Mouse (Mus musculus) stomach, postnatal 0 days (tissue): ENCODE measurements around the gene Ebp. TPM values are rescaled to one million over a fixed set of nuclear protein-coding genes. Genes with fewer than 3 reads are reported as not detected.

ENCODE experiments used
- ATAC-seq: fragments of 200-750 bp; cut with Nextera tagmentation; 2 replicates; pipeline ENCODE4 v1.8.0; 2017; ENCODE audit not compliant: low FRiP score, low TSS enrichment
- DNase-seq: peaks from one replicate; pipeline ENCODE4 v3.0.0-alpha.2; 2016; ENCODE audit warnings: low spot score
- H3K27ac ChIP-seq: fragments of 300-500 bp; sonication (generic); replicated peaks from 2 replicates; pipeline ENCODE4 v1.5.1; 2014; ENCODE audit warnings: mild to moderate bottlenecking, control low read depth
- H3K27me3 ChIP-seq: fragments of 300-500 bp; sonication (generic); 2 replicates; pipeline ENCODE4 v1.6.1; 2014; ENCODE audit warnings: low read length; ENCODE audit not compliant: control insufficient read depth, insufficient read depth
- H3K36me3 ChIP-seq: fragments of 300-500 bp; sonication (generic); 2 replicates; pipeline ENCODE4 v1.6.1; 2014; ENCODE audit warnings: low read length, mixed read lengths; ENCODE audit not compliant: control insufficient read depth, insufficient read depth
- H3K4me1 ChIP-seq: fragments of 300-500 bp; sonication (generic); replicated peaks from 2 replicates; pipeline ENCODE4 v1.6.1; 2014; ENCODE audit warnings: antibody characterized with exemption; ENCODE audit not compliant: control insufficient read depth, insufficient read depth
- H3K4me2 ChIP-seq: fragments of 300-500 bp; sonication (generic); replicated peaks from 2 replicates; pipeline ENCODE4 v1.6.1; 2014; ENCODE audit warnings: low read depth, mild to moderate bottlenecking, control low read depth, moderate library complexity
- H3K4me3 ChIP-seq: fragments of 300-500 bp; sonication (generic); 2 replicates; pipeline ENCODE4 v1.5.1; 2014; ENCODE audit warnings: low read depth, low read length, control low read depth
- H3K9ac ChIP-seq: fragments of 300-500 bp; sonication (generic); 2 replicates; pipeline ENCODE4 v1.6.1; 2014; ENCODE audit warnings: mild to moderate bottlenecking, low read length, control low read depth, mixed read lengths
- H3K9me3 ChIP-seq: fragments of 300-500 bp; sonication (generic); 2 replicates; pipeline ENCODE4 v1.6.1; 2016; ENCODE audit warnings: low read length; ENCODE audit not compliant: control insufficient read depth
- CTCF ChIP-seq: IDR thresholded peaks from 2 replicates; pipeline ENCODE4 v1.5.1; 2016; ENCODE audit warnings: antibody characterized with exemption, low read depth, mild to moderate bottlenecking, moderate library complexity
- EP300 ChIP-seq: optimal IDR thresholded peaks from 2 replicates; pipeline ENCODE3; 2016; ENCODE audit warnings: antibody characterized with exemption
- WGBS: fragments of 180-500 bp; shearing (Covaris S2); extraction: QIAGEN DNeasy Blood & Tissue Kit; methylation state at CpG from one replicate; pipeline ENCODE4 v1.1.7; 2014; 5-methylcytosine and 5-hydroxymethylcytosine counted together
- polyA plus RNA-seq: library from polyadenylated mRNA; unstranded; fragments of >200 nt; fragmentation: Nextera tagmentation; extraction: Ambion mirVana; gene quantifications from 2 replicates; pipeline ENCODE4 v1.2.1, GENCODE M21; 2015

Ebp gene
- polyA plus RNA-seq, 1 experiment from 2014 or later, result 75.4 TPM

DNA sequence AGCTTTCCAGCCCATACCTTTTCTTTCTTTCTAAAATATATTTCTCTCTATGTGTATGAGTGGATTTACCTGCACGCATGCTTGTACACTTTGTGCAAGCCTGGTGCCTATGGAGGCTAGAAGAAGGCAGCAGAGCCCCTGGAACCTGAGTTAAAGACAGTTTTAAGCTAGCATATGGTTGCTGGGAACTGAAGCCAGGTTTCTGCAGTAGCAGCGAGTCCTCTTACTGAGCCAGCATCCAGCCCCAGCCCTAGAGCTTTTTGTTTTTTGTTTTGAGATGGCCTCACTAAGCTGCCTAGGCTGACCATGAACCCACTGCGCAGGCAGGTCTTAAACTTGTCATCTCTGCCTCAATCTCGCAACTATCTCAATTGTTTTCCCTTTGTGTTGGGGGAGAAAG lies 28.8 kb downstream of the Ebp start:
- H3K4me1 ChIP-seq, result no peaks in the 10 kb centered on the region
- DNase-seq, result no peak
- H3K27me3 ChIP-seq, result no peaks in the 10 kb centered on the region
- H3K9ac ChIP-seq, result no peak overlapping the region
- no peak overlapping the region for H3K4me2 ChIP-seq
- TF ChIP-seq EP300, result no peak
- no peak for TF ChIP-seq CTCF
- H3K27ac ChIP-seq, result no peak overlapping the region
- H3K4me3 ChIP-seq, result no peak overlapping the region
- ATAC-seq, result no peak
- WGBS, result 82% methylated on average over 4 of the region's 4 CpGs
- no peaks in the 10 kb centered on the region for H3K9me3 ChIP-seq
- H3K36me3 ChIP-seq, result no peaks in the 10 kb centered on the region

DNA sequence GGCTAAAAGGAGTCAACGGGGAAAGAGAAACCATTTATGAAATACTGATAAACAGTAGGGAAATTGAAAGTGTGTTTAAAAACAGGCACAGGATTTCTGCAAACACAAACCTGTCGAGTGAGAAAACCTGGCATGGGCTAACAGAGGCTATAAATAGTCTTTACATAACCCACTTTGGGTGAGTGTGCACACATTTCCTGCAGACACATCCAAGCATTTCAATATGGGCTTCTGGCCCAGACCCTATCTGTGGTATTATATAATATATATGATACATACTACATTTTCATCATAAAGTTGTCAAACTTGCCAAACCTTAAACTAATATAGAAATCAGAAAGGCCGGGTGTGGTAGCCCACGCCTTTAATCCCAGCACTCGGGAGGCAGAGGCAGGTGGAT lies 30.2 kb downstream of the Ebp start:
- no peaks in the 10 kb centered on the region for H3K9me3 ChIP-seq
- H3K4me1 ChIP-seq, result no peaks in the 10 kb centered on the region
- 55% methylated on average over 5 of the region's 5 CpGs for WGBS
- no peak overlapping the region; the same call in 1 of the 2 replicates for H3K27ac ChIP-seq
- no peaks in the 10 kb centered on the region for H3K27me3 ChIP-seq
- DNase-seq (peak; percentile 50), ATAC-seq (peak; percentile 86)
- H3K36me3 ChIP-seq, result no peaks in the 10 kb centered on the region
- H3K9ac ChIP-seq, result no peak overlapping the region
- TF ChIP-seq EP300 (no peak), CTCF (no peak)
- no peak overlapping the region for H3K4me2 ChIP-seq
- H3K4me3 ChIP-seq, result no peak overlapping the region

DNA sequence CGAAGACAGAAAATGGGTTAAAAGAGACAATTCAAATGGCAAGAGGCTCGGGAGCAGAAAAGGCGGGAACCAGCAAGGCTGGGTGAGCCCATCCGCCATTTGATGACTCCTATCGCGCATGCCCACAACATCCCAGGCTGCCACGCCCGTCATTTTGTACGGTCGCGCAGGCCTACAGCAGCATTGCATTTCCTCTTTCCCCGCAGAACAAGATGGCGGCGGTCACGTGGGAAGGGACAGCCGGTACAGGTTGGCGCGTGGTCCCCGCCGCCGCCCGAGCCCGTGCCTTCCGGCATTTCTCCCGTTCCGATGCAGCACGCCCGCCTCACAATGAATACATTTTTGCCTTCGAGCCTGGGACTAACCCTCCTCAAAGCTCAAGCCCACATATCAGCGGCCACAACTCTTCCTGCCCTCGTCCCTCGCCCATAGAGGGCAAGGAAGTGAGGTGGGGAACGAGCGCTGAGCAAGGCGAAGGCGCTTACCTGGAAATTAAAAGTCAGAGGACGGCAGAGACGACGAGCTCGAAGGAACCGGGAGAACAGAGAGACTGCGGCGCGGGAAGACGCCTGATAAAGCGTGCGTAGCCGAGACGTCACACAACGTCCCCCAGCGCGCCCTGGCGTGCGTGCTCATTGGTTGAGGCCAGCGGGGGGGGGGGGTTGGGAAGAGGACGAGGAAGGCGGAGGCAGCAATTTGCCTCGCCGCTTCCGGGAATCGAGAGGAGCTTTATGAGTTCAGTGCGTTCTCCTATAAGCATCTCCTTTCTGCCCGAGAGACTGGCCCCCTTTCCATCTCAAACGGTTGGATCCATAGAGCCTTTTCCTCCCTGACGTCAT lies 47.9 kb downstream of the Ebp start, which contains the start of gene Rbm3:
Gene Rbm3, minus strand, starts transcription at position 728 of the 839 bp plus-strand sequence.
- Histone ChIP-seq H3K27ac (peak within 1 kb of the TSS; percentile 97), H3K4me3 (peak within 1 kb of the TSS; percentile 62), H3K4me1 (no peaks in the 10 kb centered on the region), H3K27me3 (no peaks in the 10 kb centered on the region), H3K9me3 (no peaks in the 10 kb centered on the region), H3K4me2 (peak within 1 kb of the TSS; percentile 48), H3K36me3 (peaks cover 4% of the 10 kb centered on the region; the same call in 1 of the 2 replicates), H3K9ac (peak within 1 kb of the TSS; percentile 78)
- WGBS, result 14% methylated on average over 56 of the region's 65 CpGs
- DNase-seq (peak; percentile 90), ATAC-seq (peak; percentile 94)
- TF ChIP-seq CTCF, result no peak
- no peak for TF ChIP-seq EP300

DNA sequence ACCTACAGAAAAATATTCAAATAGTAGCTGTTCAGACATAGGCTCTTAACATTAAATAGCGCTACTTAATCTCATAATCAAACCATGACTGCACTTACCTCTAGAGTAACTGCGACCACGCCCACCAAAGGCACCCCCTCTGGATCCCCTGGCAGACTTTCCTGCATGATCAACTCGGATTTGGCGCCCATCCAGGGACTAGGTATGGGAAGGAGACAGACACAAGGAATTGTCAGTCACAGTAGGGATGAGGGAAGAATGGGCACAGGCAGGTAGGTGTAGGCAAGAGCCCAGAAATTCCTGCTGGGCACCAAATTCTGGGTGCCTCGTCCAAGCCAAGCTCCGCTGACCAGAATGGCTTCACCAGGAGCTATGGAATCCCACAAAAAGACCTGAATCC lies 49.6 kb downstream of the Ebp start:
- Histone ChIP-seq H3K9ac (peak overlapping the region; percentile 41; the same call in 1 of the 2 replicates), H3K4me2 (peak overlapping the region; percentile 48), H3K36me3 (peaks cover 4% of the 10 kb centered on the region), H3K9me3 (no peaks in the 10 kb centered on the region), H3K27me3 (no peaks in the 10 kb centered on the region), H3K4me3 (peak overlapping the region; percentile 62), H3K27ac (no peak overlapping the region), H3K4me1 (no peaks in the 10 kb centered on the region)
- TF ChIP-seq CTCF (no peak), EP300 (no peak)
- 55% methylated on average over 7 of the region's 7 CpGs for WGBS
- DNase-seq (no peak), ATAC-seq (no peak)

DNA sequence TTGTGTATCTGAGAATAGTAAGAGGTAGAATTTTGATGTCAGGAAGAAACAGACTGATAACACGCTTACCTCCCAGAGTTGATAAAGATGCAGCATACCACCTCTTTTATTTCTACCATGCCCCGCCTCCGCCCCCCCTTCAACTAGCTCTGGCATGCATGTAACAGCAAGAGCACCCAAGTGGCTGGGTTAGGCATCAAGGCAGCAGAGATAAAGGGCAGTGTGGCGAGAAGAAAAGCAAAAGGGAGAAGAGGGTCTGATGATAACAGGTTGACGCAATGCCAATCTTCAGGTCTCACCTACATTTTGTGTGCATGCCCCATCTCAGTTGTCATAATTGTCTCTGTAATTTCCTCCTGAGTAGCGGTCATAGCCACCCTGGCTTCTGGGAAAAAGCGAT lies 50.4 kb downstream of the Ebp start:
- H3K4me2 ChIP-seq, result no peak overlapping the region
- no peaks in the 10 kb centered on the region for H3K4me1 ChIP-seq
- no peak overlapping the region for H3K27ac ChIP-seq
- H3K4me3 ChIP-seq, result no peak overlapping the region
- H3K9ac ChIP-seq, result no peak overlapping the region
- H3K27me3 ChIP-seq, result no peaks in the 10 kb centered on the region
- WGBS, result 83% methylated on average over 7 of the region's 7 CpGs
- H3K36me3 ChIP-seq, result peaks cover 4% of the 10 kb centered on the region
- H3K9me3 ChIP-seq, result no peaks in the 10 kb centered on the region
- DNase-seq, result no peak
- no peak for TF ChIP-seq EP300
- no peak for TF ChIP-seq CTCF
- no peak for ATAC-seq

DNA sequence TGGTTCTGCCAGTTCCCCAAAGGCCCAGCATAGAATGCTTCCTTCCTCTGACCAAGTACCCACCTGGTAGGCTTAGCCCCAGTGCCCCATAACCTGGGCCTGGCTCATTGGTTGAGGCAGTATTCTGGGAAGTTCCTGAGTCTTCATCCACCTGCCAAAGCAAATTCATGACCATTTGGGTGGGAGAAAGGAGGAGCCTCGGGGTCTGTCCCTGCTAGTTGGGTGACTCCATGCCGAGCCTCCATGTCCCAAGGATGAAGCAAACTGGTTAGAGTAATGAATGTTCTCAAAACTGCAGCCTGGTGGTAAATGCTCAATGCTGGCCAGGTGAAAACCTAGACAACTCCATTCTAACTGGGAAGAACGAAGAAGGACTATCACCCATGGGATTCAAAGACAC lies 52.3 kb downstream of the Ebp start:
- Histone ChIP-seq H3K9ac (no peak overlapping the region), H3K27ac (no peak overlapping the region), H3K36me3 (peaks cover 4% of the 10 kb centered on the region), H3K9me3 (no peaks in the 10 kb centered on the region), H3K4me3 (no peak overlapping the region), H3K4me2 (no peak overlapping the region), H3K27me3 (no peaks in the 10 kb centered on the region), H3K4me1 (no peaks in the 10 kb centered on the region)
- DNase-seq (no peak), ATAC-seq (no peak)
- WGBS, result 71% methylated on average over 3 of the region's 3 CpGs
- TF ChIP-seq CTCF, result no peak
- no peak for TF ChIP-seq EP300
